Mouse (Mus musculus): Measurements from ENCODE around the gene Cnr2.

The Cnr2 gene

DNA sequence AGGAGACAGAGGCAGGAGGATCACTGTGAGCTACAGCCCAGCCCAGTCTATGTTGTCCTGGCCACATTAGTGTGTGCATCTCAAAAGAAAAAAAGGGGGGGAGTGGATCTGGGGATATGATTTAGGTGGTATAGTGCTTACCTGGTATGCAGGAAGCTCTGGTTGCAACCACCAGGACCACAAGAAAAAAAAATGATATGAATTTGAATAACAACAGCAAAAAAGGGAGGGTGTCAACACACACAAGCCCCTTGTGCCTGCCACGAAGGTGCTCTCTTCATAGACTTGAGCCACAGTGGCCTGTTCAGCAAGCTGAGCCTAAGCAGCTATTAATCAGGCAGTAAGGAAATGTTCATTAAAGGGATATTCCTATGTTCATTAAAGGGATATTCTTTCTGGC is 9.6 kb downstream of the Cnr2 start:
- no peak for DNase-seq (ENCODE audit: low read depth, low spot score)

- no peak for DNase-seq (ENCODE audit: low read depth, low spot score)
Observed at GRCm38 (mm10) chr4:135906633-135907032, 11.4 kb downstream of the Cnr2 start.

- no peak for DNase-seq (ENCODE audit: low read depth, low spot score)
Observed at GRCm38 (mm10) chr4:135909326-135910066, 14.3 kb downstream of the Cnr2 start.

DNA sequence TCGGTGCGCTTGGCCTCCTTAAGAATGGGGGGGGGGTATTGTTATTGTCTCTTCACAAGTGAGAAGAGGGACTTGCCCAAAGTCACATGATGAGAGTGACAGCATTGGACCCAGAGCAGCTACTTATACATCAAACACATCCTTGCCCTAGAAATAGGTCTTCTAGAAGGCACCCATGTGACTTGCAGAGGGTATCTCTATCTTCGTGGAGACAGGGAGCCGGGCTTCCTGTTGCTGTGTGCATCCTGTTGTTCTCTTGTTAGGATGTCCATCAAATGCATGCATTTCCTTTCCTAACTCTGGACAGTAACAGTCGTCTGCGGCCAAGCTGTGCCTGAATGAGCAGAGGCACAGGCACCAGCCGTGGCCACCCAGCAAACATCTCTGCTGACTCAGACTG is 16.3 kb downstream of the Cnr2 start:
- no peak for DNase-seq (ENCODE audit: low read depth, low spot score)

GRCm38 (mm10) chr4:135912164-135912563 is 17.0 kb downstream of the Cnr2 start:
- DNase-seq (ENCODE audit: low read depth, low spot score): no peak

- no peak for DNase-seq (ENCODE audit: low read depth, low spot score)
Observed at GRCm38 (mm10) chr4:135912835-135913234, 17.6 kb downstream of the Cnr2 start.

- DNase-seq (ENCODE audit: low read depth, low spot score): no peak
Observed at GRCm38 (mm10) chr4:135913433-135913832, 18.2 kb downstream of the Cnr2 start.

DNA sequence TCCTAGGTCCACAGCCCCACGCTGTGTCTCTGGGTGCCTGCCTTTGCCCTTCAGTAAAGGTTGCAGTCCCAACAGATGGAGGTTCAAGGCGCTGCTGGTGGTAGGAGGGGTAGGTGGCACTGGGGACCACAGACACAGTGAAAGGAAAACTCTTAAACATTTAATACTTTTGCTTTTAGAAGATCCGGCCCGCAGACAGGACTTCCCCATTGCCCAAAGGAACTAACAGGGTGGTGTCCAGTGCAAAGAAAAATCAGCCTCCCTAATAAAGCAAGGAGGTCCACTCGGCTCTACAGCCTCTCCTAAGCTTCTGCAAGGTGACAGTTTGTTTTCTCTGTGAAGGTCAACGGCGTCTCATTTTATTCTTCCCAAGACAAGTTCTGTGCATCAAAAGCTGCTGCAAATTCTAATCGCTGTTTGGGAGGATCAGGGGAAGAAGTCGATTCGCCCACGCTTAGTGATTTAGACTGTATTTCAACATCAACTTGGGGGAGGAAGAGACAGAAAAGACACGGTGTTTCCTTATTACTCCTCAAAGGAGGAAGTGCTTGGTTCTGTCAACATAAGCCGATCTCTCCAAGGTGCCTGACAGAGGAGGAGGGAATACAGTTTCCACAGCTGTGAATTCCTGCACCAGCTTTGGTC is 23.6 kb downstream of the Cnr2 start:
- DNase-seq (ENCODE audit: low read depth, low spot score): no peak

DNA sequence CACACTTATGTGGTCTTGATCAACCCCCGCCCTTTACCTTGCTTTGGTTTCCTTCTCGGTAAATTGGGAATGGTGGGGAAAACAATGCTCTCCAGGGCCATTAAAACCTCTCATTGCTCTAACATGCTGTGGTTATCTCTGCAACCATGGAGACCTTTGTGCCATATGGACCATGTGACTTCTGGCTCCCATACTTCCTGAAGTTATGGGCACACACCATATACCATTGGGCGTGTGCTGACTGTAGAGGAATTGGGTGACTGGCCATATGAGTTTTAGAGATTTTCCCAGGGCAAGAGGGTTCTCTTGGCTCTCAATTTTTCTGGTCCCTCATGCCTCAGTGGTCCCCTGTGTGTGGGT is 24.1 kb downstream of the Cnr2 start:
- no peak for DNase-seq (ENCODE audit: low read depth, low spot score)

DNA sequence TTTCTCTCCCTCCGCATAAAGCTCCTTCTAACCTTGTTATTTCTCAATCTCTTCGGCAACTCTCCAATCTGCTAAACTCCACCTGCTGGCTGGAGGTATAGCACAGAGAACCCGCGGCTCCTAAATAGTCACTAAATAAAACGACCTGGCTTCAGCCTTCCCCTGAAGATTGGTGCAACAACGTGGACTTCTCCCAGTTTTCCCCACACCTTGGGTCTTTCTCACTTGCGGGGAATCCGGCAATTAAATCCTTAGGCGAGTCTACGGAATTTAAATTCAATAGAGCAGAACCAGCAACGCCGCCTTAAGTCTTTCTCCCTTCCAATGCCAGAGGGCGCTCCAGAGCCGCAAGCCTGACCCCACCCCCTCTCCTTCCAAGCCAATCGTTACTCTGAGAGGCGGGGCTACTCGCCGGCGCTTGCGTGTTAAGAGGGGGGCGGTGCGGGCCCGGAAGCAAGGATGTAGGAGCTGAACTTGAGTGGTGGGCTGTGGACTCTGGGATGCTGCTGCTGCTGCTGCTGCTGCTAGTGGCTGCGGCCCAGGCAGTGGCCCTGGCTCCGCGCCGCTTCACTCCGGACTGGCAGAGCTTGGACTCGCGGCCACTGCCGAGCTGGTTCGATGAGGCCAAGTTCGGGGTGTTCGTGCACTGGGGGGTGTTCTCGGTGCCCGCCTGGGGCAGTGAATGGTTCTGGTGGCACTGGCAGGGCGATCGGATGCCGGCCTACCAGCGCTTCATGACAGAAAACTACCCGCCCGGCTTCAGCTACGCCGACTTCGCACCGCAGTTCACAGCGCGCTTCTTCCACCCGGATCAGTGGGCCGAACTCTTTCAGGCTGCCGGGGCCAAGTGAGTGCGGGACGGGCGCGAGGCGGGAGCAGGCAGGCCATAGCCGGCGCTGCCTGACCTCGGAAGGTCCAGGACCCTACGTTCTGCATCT is 25.4 kb downstream of the Cnr2 start, which contains the start of gene Fuca1:
Gene Fuca1 (plus strand): TSS at position 432 of the 938 bp plus-strand sequence.
- DNase-seq (ENCODE audit: low read depth, low spot score): peak; percentile 92

GRCm38 (mm10) chr4:135921257-135922120 is 26.3 kb downstream of the Cnr2 start:
- DNase-seq (ENCODE audit: low read depth, low spot score): no peak

- no peak for DNase-seq (ENCODE audit: low read depth, low spot score)
Observed at GRCm38 (mm10) chr4:135922190-135922589, 27.0 kb downstream of the Cnr2 start.

DNA sequence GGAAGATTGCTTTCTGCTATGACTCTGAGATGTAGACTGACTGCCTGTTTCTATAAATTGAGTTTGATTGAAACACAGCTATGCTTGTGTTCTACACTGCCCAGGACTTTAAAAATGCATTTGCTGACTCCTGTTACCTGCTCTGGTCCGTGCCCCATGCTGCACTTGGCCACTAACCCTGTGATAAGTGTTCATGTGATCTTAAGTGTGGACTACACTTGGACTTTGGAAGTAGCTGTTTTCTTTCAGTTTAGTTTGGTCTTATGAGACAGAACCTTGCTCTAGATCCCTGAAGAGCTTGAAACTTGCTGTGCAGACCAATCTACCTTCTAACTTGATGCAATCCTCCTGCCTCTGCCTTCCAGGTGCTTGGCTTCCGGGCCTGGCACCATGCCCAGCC is 29.2 kb downstream of the Cnr2 start:
- no peak for DNase-seq (ENCODE audit: low read depth, low spot score)

- no peak for DNase-seq (ENCODE audit: low read depth, low spot score)
Observed at GRCm38 (mm10) chr4:135925341-135925740, 30.1 kb downstream of the Cnr2 start.

GRCm38 (mm10) chr4:135926195-135926808 is 31.1 kb downstream of the Cnr2 start:
- DNase-seq (ENCODE audit: low read depth, low spot score): no peak

- DNase-seq (ENCODE audit: low read depth, low spot score): no peak
Observed at GRCm38 (mm10) chr4:135926861-135927260, 31.7 kb downstream of the Cnr2 start.

DNA sequence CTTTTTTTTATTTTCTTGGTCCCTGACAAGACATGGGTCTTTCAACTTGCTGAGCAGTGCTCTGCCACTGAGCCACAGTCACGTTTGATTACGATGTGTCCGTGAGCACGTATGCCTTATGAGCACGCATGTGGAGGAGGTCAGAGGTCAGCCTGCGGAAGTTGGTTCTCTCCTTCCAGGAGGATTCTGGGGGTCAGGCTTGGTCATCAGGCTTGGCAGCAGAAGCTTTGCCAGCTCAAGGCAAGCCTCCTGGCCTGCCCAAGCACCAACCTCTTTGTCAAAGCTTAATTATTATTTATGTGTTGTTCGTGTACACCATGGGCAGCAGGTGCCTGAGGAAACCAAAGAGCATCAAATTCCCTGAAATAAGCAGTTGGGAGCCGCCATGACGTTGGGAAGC is 33.2 kb downstream of the Cnr2 start:
- no peak for DNase-seq (ENCODE audit: low read depth, low spot score)

DNA sequence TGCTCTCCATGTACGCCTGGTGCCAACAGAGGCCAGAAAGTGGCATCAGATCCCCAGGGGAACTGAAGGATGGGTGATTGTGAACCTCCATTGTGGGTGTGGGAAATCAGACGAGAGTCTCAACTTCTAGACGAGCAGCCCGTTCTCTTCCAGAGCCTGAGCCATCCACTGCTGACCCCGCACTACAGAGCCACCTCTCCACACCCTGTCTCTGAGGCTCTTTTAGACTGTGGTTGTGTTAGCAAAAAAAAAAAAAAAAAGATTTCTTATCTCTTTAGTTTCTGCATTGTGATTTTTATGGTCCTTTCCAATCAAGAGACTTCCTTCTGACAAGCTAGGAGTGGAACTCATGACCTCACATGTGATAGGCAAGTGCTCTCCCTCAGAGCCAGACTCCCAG is 34.2 kb downstream of the Cnr2 start:
- no peak for DNase-seq (ENCODE audit: low read depth, low spot score)

GRCm38 (mm10) chr4:135929828-135930227 is 34.6 kb downstream of the Cnr2 start:
- no peak for DNase-seq (ENCODE audit: low read depth, low spot score)

GRCm38 (mm10) chr4:135930239-135930638 is 35.0 kb downstream of the Cnr2 start:
- no peak for DNase-seq (ENCODE audit: low read depth, low spot score)

- DNase-seq (ENCODE audit: low read depth, low spot score): no peak
Observed at GRCm38 (mm10) chr4:135931832-135932231, 36.6 kb downstream of the Cnr2 start.
